Mouse (Mus musculus): ENCODE measurements around the gene Asic2. TPM values are rescaled to one million over a fixed set of nuclear protein-coding genes. Genes with fewer than 3 reads are reported as not detected.

Gene Asic2
- polyA plus RNA-seq, 1 experiment from 2014 or later: not detected

GRCm38 (mm10) chr11:81972044-81972443 lies 3.8 kb upstream of the Asic2 start:
- H3K4me1 ChIP-seq (ENCODE audit: control insufficient read depth, low read depth, low read length): no peaks in the 10 kb centered on the region
- H3K9ac ChIP-seq (ENCODE audit: low read depth, low read length): no peak overlapping the region
- peaks cover 16% of the 10 kb centered on the region for H3K27me3 ChIP-seq (ENCODE audit: control insufficient read depth, insufficient read depth, low read depth, low read length)
- ATAC-seq (ENCODE audit: low read depth): no peak
- no peaks in the 10 kb centered on the region for H3K36me3 ChIP-seq (ENCODE audit: control insufficient read depth, insufficient read depth)
- no peak overlapping the region for H3K4me2 ChIP-seq (ENCODE audit: low read depth, low read length)
- H3K4me3 ChIP-seq (ENCODE audit: low read depth, low read length): no peak overlapping the region
- no peak overlapping the region for H3K27ac ChIP-seq (ENCODE audit: low read length)
- WGBS (ENCODE audit: insufficient replicate concordance): 41% methylated on average over 3 of the region's 3 CpGs
- H3K9me3 ChIP-seq (replicated peaks; ENCODE audit: control insufficient read depth, low read length): no peaks in the 10 kb centered on the region

GRCm38 (mm10) chr11:81966626-81967289 lies 1.5 kb downstream of the Asic2 start:
- Histone ChIP-seq H3K9ac (ENCODE audit: low read depth, low read length) (no peak overlapping the region), H3K4me1 (ENCODE audit: control insufficient read depth, low read depth, low read length) (no peaks in the 10 kb centered on the region), H3K9me3 (replicated peaks; ENCODE audit: control insufficient read depth, low read length) (no peaks in the 10 kb centered on the region), H3K4me3 (ENCODE audit: low read depth, low read length) (no peak overlapping the region), H3K36me3 (ENCODE audit: control insufficient read depth, insufficient read depth) (no peaks in the 10 kb centered on the region), H3K4me2 (ENCODE audit: low read depth, low read length) (no peak overlapping the region), H3K27ac (ENCODE audit: low read length) (no peak overlapping the region), H3K27me3 (ENCODE audit: control insufficient read depth, insufficient read depth, low read depth, low read length) (peaks cover 16% of the 10 kb centered on the region)
- no peak for ATAC-seq (ENCODE audit: low read depth)
- 12% methylated on average over 15 of the region's 15 CpGs for WGBS (ENCODE audit: insufficient replicate concordance)

- H3K4me3 ChIP-seq (ENCODE audit: low read depth, low read length): no peak overlapping the region
- no peak overlapping the region for H3K27ac ChIP-seq (ENCODE audit: low read length)
- H3K4me1 ChIP-seq (ENCODE audit: control insufficient read depth, low read depth, low read length): no peaks in the 10 kb centered on the region
- 48% methylated on average over 11 of the region's 11 CpGs for WGBS (ENCODE audit: insufficient replicate concordance)
- no peaks in the 10 kb centered on the region for H3K9me3 ChIP-seq (replicated peaks; ENCODE audit: control insufficient read depth, low read length)
- ATAC-seq (ENCODE audit: low read depth): no peak
- peaks cover 16% of the 10 kb centered on the region for H3K27me3 ChIP-seq (ENCODE audit: control insufficient read depth, insufficient read depth, low read depth, low read length)
- no peaks in the 10 kb centered on the region for H3K36me3 ChIP-seq (ENCODE audit: control insufficient read depth, insufficient read depth)
- no peak overlapping the region for H3K4me2 ChIP-seq (ENCODE audit: low read depth, low read length)
- H3K9ac ChIP-seq (ENCODE audit: low read depth, low read length): no peak overlapping the region
These were observed 2.3 kb downstream of the Asic2 start for GRCm38 (mm10) chr11:81965653-81966625.

GRCm38 (mm10) chr11:81964561-81964960 lies 3.7 kb downstream of the Asic2 start:
- no peak for ATAC-seq (ENCODE audit: low read depth)
- H3K36me3 ChIP-seq (ENCODE audit: control insufficient read depth, insufficient read depth): no peaks in the 10 kb centered on the region
- no peak overlapping the region for H3K4me3 ChIP-seq (ENCODE audit: low read depth, low read length)
- H3K27me3 ChIP-seq (ENCODE audit: control insufficient read depth, insufficient read depth, low read depth, low read length): peaks cover 15% of the 10 kb centered on the region
- H3K4me1 ChIP-seq (ENCODE audit: control insufficient read depth, low read depth, low read length): no peaks in the 10 kb centered on the region
- no peak overlapping the region for H3K9ac ChIP-seq (ENCODE audit: low read depth, low read length)
- H3K27ac ChIP-seq (ENCODE audit: low read length): no peak overlapping the region
- H3K9me3 ChIP-seq (replicated peaks; ENCODE audit: control insufficient read depth, low read length): no peaks in the 10 kb centered on the region
- no peak overlapping the region for H3K4me2 ChIP-seq (ENCODE audit: low read depth, low read length)
- WGBS (ENCODE audit: insufficient replicate concordance): 68% methylated on average over 4 of the region's 4 CpGs

- no peak for ATAC-seq (ENCODE audit: low read depth)
- H3K9ac ChIP-seq (ENCODE audit: low read depth, low read length): no peak overlapping the region
- H3K36me3 ChIP-seq (ENCODE audit: control insufficient read depth, insufficient read depth): no peaks in the 10 kb centered on the region
- no peak overlapping the region for H3K27ac ChIP-seq (ENCODE audit: low read length)
- H3K4me1 ChIP-seq (ENCODE audit: control insufficient read depth, low read depth, low read length): no peaks in the 10 kb centered on the region
- no peaks in the 10 kb centered on the region for H3K9me3 ChIP-seq (replicated peaks; ENCODE audit: control insufficient read depth, low read length)
- H3K4me2 ChIP-seq (ENCODE audit: low read depth, low read length): no peak overlapping the region
- no peaks in the 10 kb centered on the region for H3K27me3 ChIP-seq (ENCODE audit: control insufficient read depth, insufficient read depth, low read depth, low read length)
- 39% methylated on average over 4 of the region's 4 CpGs for WGBS (ENCODE audit: insufficient replicate concordance)
- H3K4me3 ChIP-seq (ENCODE audit: low read depth, low read length): no peak overlapping the region
These were observed 13.9 kb downstream of the Asic2 start for GRCm38 (mm10) chr11:81954398-81954797.

- no peak overlapping the region for H3K9ac ChIP-seq (ENCODE audit: low read depth, low read length)
These were observed 20.2 kb downstream of the Asic2 start for GRCm38 (mm10) chr11:81948021-81948420.

GRCm38 (mm10) chr11:81942167-81942566 lies 26.1 kb downstream of the Asic2 start:
- no peak for ATAC-seq (ENCODE audit: low read depth)
- Histone ChIP-seq H3K9me3 (replicated peaks; ENCODE audit: control insufficient read depth, low read length) (no peaks in the 10 kb centered on the region), H3K27me3 (ENCODE audit: control insufficient read depth, insufficient read depth, low read depth, low read length) (no peaks in the 10 kb centered on the region), H3K36me3 (ENCODE audit: control insufficient read depth, insufficient read depth) (no peaks in the 10 kb centered on the region), H3K4me2 (ENCODE audit: low read depth, low read length) (no peak overlapping the region), H3K4me1 (ENCODE audit: control insufficient read depth, low read depth, low read length) (no peaks in the 10 kb centered on the region), H3K27ac (ENCODE audit: low read length) (no peak overlapping the region), H3K4me3 (ENCODE audit: low read depth, low read length) (no peak overlapping the region), H3K9ac (ENCODE audit: low read depth, low read length) (no peak overlapping the region)
- WGBS (ENCODE audit: insufficient replicate concordance): 55% methylated on average over 1 of the region's 1 CpGs

More at GRCm38 (mm10) chr11:81948021-81948420, 20.2 kb downstream of the Asic2 start:
- 63% methylated on average over 1 of the region's 1 CpGs for WGBS (ENCODE audit: insufficient replicate concordance)
- no peak overlapping the region for H3K4me2 ChIP-seq (ENCODE audit: low read depth, low read length)
- H3K36me3 ChIP-seq (ENCODE audit: control insufficient read depth, insufficient read depth): no peaks in the 10 kb centered on the region
- no peaks in the 10 kb centered on the region for H3K9me3 ChIP-seq (replicated peaks; ENCODE audit: control insufficient read depth, low read length)
- H3K4me1 ChIP-seq (ENCODE audit: control insufficient read depth, low read depth, low read length): no peaks in the 10 kb centered on the region
- ATAC-seq (ENCODE audit: low read depth): no peak
- H3K27ac ChIP-seq (ENCODE audit: low read length): no peak overlapping the region
- H3K4me3 ChIP-seq (ENCODE audit: low read depth, low read length): no peak overlapping the region
- H3K27me3 ChIP-seq (ENCODE audit: control insufficient read depth, insufficient read depth, low read depth, low read length): no peaks in the 10 kb centered on the region

GRCm38 (mm10) chr11:81940988-81941387 lies 27.3 kb downstream of the Asic2 start:
- H3K9ac ChIP-seq (ENCODE audit: low read depth, low read length): no peak overlapping the region
- no peaks in the 10 kb centered on the region for H3K9me3 ChIP-seq (replicated peaks; ENCODE audit: control insufficient read depth, low read length)
- 17% methylated on average over 1 of the region's 1 CpGs for WGBS (ENCODE audit: insufficient replicate concordance)
- H3K27me3 ChIP-seq (ENCODE audit: control insufficient read depth, insufficient read depth, low read depth, low read length): no peaks in the 10 kb centered on the region
- ATAC-seq (ENCODE audit: low read depth): no peak
- H3K4me1 ChIP-seq (ENCODE audit: control insufficient read depth, low read depth, low read length): no peaks in the 10 kb centered on the region
- no peak overlapping the region for H3K4me2 ChIP-seq (ENCODE audit: low read depth, low read length)
- no peak overlapping the region for H3K27ac ChIP-seq (ENCODE audit: low read length)
- no peak overlapping the region for H3K4me3 ChIP-seq (ENCODE audit: low read depth, low read length)
- H3K36me3 ChIP-seq (ENCODE audit: control insufficient read depth, insufficient read depth): no peaks in the 10 kb centered on the region

- no peaks in the 10 kb centered on the region for H3K36me3 ChIP-seq (ENCODE audit: control insufficient read depth, insufficient read depth)
- no peaks in the 10 kb centered on the region for H3K27me3 ChIP-seq (ENCODE audit: control insufficient read depth, insufficient read depth, low read depth, low read length)
- H3K4me3 ChIP-seq (ENCODE audit: low read depth, low read length): no peak overlapping the region
- 33% methylated on average over 1 of the region's 1 CpGs for WGBS (ENCODE audit: insufficient replicate concordance)
- ATAC-seq (ENCODE audit: low read depth): no peak
- no peaks in the 10 kb centered on the region for H3K4me1 ChIP-seq (ENCODE audit: control insufficient read depth, low read depth, low read length)
- H3K9me3 ChIP-seq (replicated peaks; ENCODE audit: control insufficient read depth, low read length): no peaks in the 10 kb centered on the region
- H3K27ac ChIP-seq (ENCODE audit: low read length): no peak overlapping the region
- H3K4me2 ChIP-seq (ENCODE audit: low read depth, low read length): no peak overlapping the region
- no peak overlapping the region for H3K9ac ChIP-seq (ENCODE audit: low read depth, low read length)
These were observed 30.7 kb downstream of the Asic2 start for GRCm38 (mm10) chr11:81937516-81937915.

Measured in liver, embryonic 16.5 days (tissue).